Mouse (Mus musculus) bone marrow macrophage, adult 2 months (primary cell): ENCODE results near the gene Krtap3-2.

ENCODE experiments used
- CTCF ChIP-seq: IDR thresholded peaks from 2 replicates; pipeline ENCODE4 v1.5.1; 2012; ENCODE audit warnings: low read depth, mild to moderate bottlenecking, low read length, moderate library complexity
- POLR2A ChIP-seq: IDR thresholded peaks from 2 replicates; pipeline ENCODE4 v1.6.1; 2012; ENCODE audit warnings: mild to moderate bottlenecking, low read depth, low read length, borderline replicate concordance

- no peak for TF ChIP-seq CTCF
- no peak for TF ChIP-seq POLR2A
Observed at GRCm38 (mm10) chr11:99566530-99566929, 9.9 kb upstream of the Krtap3-2 start, which contains the start of gene Krtap3-1.
